Mouse (Mus musculus): ENCODE measurements around the gene Gm20219. TPM values are rescaled to one million over a fixed set of nuclear protein-coding genes. Genes with fewer than 3 reads are reported as not detected.
"Not testable (repeated sequence)": the region's sequence is repeated elsewhere in the genome, so short reads cannot be mapped to it uniquely, and the experiment has no call there.

The Gm20219 gene
- polyA plus RNA-seq, 1 experiment from 2014 or later: 1.0 TPM

- H3K9me3 ChIP-seq: peaks cover 14% of the 10 kb centered on the region; the same call in 1 of the 2 replicates
- no peaks in the 10 kb centered on the region for H3K36me3 ChIP-seq
- peaks cover 36% of the 10 kb centered on the region for H3K4me1 ChIP-seq (replicated peaks)
- ATAC-seq (ENCODE audit: insufficient number of reproducible peaks, insufficient read depth, low FRiP score, low TSS enrichment, low read depth): no peak
- H3K27me3 ChIP-seq: peaks cover 78% of the 10 kb centered on the region
- peak overlapping the region; percentile 24; the same call in 1 of the 2 replicates for H3K9ac ChIP-seq (replicated peaks)
- H3K27ac ChIP-seq: no peak overlapping the region
- H3K4me3 ChIP-seq (replicated peaks): peak overlapping the region; percentile 30
- WGBS: 8% methylated on average over 60 of the region's 60 CpGs
- H3K4me2 ChIP-seq: peak overlapping the region; percentile 47
Measured at GRCm38 (mm10) chr17:56510970-56511706, 43.0 kb downstream of the Gm20219 start.

GRCm38 (mm10) chr17:56510473-56510969 lies 43.7 kb downstream of the Gm20219 start:
- no peak overlapping the region for H3K9ac ChIP-seq (replicated peaks)
- H3K4me1 ChIP-seq (replicated peaks): peaks cover 31% of the 10 kb centered on the region
- 29% methylated on average over 27 of the region's 27 CpGs for WGBS
- no peaks in the 10 kb centered on the region for H3K36me3 ChIP-seq
- ATAC-seq (ENCODE audit: insufficient number of reproducible peaks, insufficient read depth, low FRiP score, low TSS enrichment, low read depth): no peak
- H3K4me3 ChIP-seq (replicated peaks): peak overlapping the region; percentile 30
- peaks cover 72% of the 10 kb centered on the region for H3K27me3 ChIP-seq
- H3K4me2 ChIP-seq: 0 out of 2 replicates have a peak overlapping the region, but pooled peaks have one; percentile 9
- peaks cover 14% of the 10 kb centered on the region; the same call in 1 of the 2 replicates for H3K9me3 ChIP-seq
- no peak overlapping the region for H3K27ac ChIP-seq

- Histone ChIP-seq H3K27ac (no peak overlapping the region), H3K27me3 (peaks cover 66% of the 10 kb centered on the region), H3K9me3 (peaks cover 16% of the 10 kb centered on the region; the same call in 1 of the 2 replicates), H3K4me3 (replicated peaks) (no peak overlapping the region), H3K9ac (replicated peaks) (no peak overlapping the region), H3K36me3 (no peaks in the 10 kb centered on the region), H3K4me2 (peak overlapping the region; percentile 9; the same call in 1 of the 2 replicates), H3K4me1 (replicated peaks) (peaks cover 27% of the 10 kb centered on the region)
- WGBS: 5% methylated on average over 33 of the region's 37 CpGs
- ATAC-seq (ENCODE audit: insufficient number of reproducible peaks, insufficient read depth, low FRiP score, low TSS enrichment, low read depth): no peak
Measured at GRCm38 (mm10) chr17:56509707-56510472, 44.3 kb downstream of the Gm20219 start.

DNA sequence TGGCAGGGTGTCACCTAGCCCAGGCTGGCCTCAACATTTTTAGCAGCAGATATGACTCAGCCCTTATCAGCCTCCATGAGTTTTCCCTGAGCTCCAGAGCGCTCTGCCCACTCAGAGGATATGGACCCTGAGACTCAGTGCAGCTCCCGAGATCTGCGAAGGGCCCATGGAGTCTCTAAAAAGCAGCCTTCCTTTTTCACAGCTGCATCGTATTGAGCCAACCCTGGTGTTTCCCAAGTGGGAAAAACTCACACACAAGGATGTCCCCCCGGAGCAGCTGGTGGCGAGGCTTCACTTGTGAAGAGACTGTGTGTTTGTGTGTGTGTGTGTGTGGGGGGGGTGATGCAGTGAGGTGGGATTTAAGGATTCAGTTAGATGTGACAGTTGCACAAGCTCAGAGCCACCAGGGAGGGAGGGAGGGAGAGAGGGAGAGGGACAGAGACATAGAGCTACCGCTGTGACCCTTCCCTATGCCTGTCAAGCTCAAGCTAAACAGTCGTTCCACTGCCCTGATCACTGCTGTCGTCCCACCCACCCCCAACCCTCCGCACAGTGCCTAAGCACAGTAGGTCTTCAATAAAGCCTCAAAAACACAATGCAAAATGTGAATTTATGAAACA lies 45.1 kb downstream of the Gm20219 start:
- ATAC-seq (ENCODE audit: insufficient number of reproducible peaks, insufficient read depth, low FRiP score, low TSS enrichment, low read depth): no peak

GRCm38 (mm10) chr17:56507161-56508068 lies 46.8 kb downstream of the Gm20219 start:
- peaks cover 27% of the 10 kb centered on the region for H3K4me1 ChIP-seq (replicated peaks)
- under 1% methylated on average over 40 of the region's 42 CpGs for WGBS
- H3K9ac ChIP-seq (replicated peaks): peak overlapping the region; percentile 84
- H3K9me3 ChIP-seq: peaks cover 22% of the 10 kb centered on the region
- no peaks in the 10 kb centered on the region for H3K36me3 ChIP-seq
- peak overlapping the region; percentile 92 for H3K4me2 ChIP-seq
- peak overlapping the region; percentile 90 for H3K27ac ChIP-seq
- H3K27me3 ChIP-seq: peaks cover 43% of the 10 kb centered on the region
- peak; percentile 95 for ATAC-seq (ENCODE audit: insufficient number of reproducible peaks, insufficient read depth, low FRiP score, low TSS enrichment, low read depth)
- peak overlapping the region; percentile 62 for H3K4me3 ChIP-seq (replicated peaks)

More for the DNA sequence above, 45.1 kb downstream of the Gm20219 start:
- Histone ChIP-seq H3K27me3 (peaks cover 58% of the 10 kb centered on the region), H3K9ac (replicated peaks) (no peak overlapping the region), H3K36me3 (no peaks in the 10 kb centered on the region), H3K9me3 (peaks cover 22% of the 10 kb centered on the region), H3K4me1 (replicated peaks) (peaks cover 27% of the 10 kb centered on the region), H3K4me2 (0 out of 2 replicates have a peak overlapping the region, but pooled peaks have one; percentile 9), H3K4me3 (replicated peaks) (no peak overlapping the region), H3K27ac (no peak overlapping the region)
- WGBS: 39% methylated on average over 10 of the region's 10 CpGs

- 55% methylated on average over 15 of the region's 15 CpGs for WGBS
- H3K27me3 ChIP-seq: peaks cover 35% of the 10 kb centered on the region
- H3K4me3 ChIP-seq (replicated peaks): peak overlapping the region; percentile 62
- H3K4me2 ChIP-seq: peak overlapping the region; percentile 92
- no peak for ATAC-seq (ENCODE audit: insufficient number of reproducible peaks, insufficient read depth, low FRiP score, low TSS enrichment, low read depth)
- peak overlapping the region; percentile 84 for H3K9ac ChIP-seq (replicated peaks)
- H3K9me3 ChIP-seq: peaks cover 14% of the 10 kb centered on the region
- H3K36me3 ChIP-seq: no peaks in the 10 kb centered on the region
- peaks cover 25% of the 10 kb centered on the region for H3K4me1 ChIP-seq (replicated peaks)
- peak overlapping the region; percentile 90; the same call in 1 of the 2 replicates for H3K27ac ChIP-seq
Measured at GRCm38 (mm10) chr17:56506417-56507065, 47.6 kb downstream of the Gm20219 start.

- WGBS: 65% methylated on average over 10 of the region's 10 CpGs
- no peak overlapping the region for H3K27ac ChIP-seq
- H3K4me2 ChIP-seq: no peak overlapping the region
- H3K9me3 ChIP-seq: peaks cover 14% of the 10 kb centered on the region
- H3K36me3 ChIP-seq: no peaks in the 10 kb centered on the region
- peaks cover 16% of the 10 kb centered on the region; the same call in 1 of the 2 replicates for H3K4me1 ChIP-seq (replicated peaks)
- no peak overlapping the region for H3K9ac ChIP-seq (replicated peaks)
- H3K4me3 ChIP-seq (replicated peaks): no peak overlapping the region
- peaks cover 23% of the 10 kb centered on the region for H3K27me3 ChIP-seq
- ATAC-seq (ENCODE audit: insufficient number of reproducible peaks, insufficient read depth, low FRiP score, low TSS enrichment, low read depth): no peak
Measured at GRCm38 (mm10) chr17:56505401-56505800, 48.8 kb downstream of the Gm20219 start.

GRCm38 (mm10) chr17:56502526-56502925 lies 51.7 kb downstream of the Gm20219 start:
- no peak overlapping the region for H3K9ac ChIP-seq (replicated peaks)

GRCm38 (mm10) chr17:56501635-56502400 lies 52.4 kb downstream of the Gm20219 start:
- not testable (repeated sequence) for ATAC-seq (ENCODE audit: insufficient number of reproducible peaks, insufficient read depth, low FRiP score, low TSS enrichment, low read depth); H3K4me1 ChIP-seq (replicated peaks); H3K27ac ChIP-seq; H3K36me3 ChIP-seq; H3K27me3 ChIP-seq; H3K4me3 ChIP-seq (replicated peaks); H3K9ac ChIP-seq (replicated peaks); H3K4me2 ChIP-seq
- peaks cover 32% of the 10 kb centered on the region for H3K9me3 ChIP-seq
- WGBS: 65% methylated on average over 2 of the region's 2 CpGs

More at GRCm38 (mm10) chr17:56502526-56502925, 51.7 kb downstream of the Gm20219 start:
- no peak for ATAC-seq (ENCODE audit: insufficient number of reproducible peaks, insufficient read depth, low FRiP score, low TSS enrichment, low read depth)
- Histone ChIP-seq H3K4me1 (replicated peaks) (peaks cover 7% of the 10 kb centered on the region; the same call in 1 of the 2 replicates), H3K36me3 (no peaks in the 10 kb centered on the region), H3K4me3 (replicated peaks) (no peak overlapping the region), H3K4me2 (no peak overlapping the region), H3K27ac (no peak overlapping the region), H3K27me3 (no peaks in the 10 kb centered on the region), H3K9me3 (peaks cover 25% of the 10 kb centered on the region)
- WGBS: 43% methylated on average over 9 of the region's 9 CpGs
